Mouse (Mus musculus): ENCODE measurements around the gene Gdf1.

The Gdf1 gene

DNA sequence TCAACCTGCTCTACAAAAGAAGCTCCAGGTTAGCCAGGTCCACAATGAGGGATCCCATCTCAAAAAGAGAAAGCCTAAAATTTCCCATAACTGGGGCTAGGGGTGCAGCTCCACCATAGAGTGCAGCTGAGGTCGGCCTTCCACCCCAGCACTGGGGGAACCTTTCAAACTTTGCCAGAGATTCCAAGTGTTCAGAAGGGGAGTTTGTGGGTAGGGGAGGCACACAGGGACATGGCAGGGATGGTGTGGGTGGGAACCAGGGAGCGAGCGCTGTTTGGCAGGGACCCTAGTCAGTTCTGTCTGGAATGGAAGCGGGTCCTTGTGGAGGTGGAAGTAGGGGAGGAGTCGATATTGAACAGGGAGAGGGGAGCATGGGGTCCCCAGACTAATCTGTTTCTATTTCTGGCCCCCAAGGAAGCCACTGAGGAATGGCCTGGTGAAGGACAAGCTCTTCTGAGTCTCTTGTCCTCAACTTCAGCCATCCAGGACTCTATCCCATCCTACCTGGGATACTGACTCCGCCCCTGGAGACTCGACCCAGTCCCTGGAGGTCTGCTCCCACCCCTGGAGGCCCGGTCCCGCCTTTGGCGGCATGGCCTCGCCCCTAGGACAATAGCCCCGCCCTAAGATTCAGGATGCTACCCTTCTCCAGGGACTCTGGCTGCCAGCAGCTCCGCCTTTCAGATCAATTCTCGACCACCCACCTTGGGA is at the start of gene Gdf1:
Gene Gdf1 (plus strand): TSS at position 694 of the 711 bp plus-strand sequence.
- peak; percentile 55 for DNase-seq

DNA sequence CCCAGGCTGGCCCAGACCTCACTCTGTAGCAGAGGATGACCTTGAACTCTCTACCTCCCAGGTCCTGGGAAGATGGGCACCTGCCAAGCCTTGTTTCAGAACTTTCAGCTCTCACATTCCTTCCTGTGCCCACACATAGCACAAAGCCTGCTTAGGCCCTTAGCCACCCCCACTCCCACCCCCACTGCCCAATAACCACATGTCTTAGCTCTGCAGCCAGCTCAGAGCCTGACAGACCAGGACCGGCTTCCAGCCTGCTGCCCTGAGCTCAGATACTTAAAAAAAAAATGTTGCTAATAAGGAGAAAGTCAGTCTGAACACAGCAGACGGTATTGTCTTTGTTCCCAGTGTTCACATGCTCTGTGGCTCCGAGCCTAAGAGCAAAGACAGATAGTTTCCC is 48.6 kb upstream of the Gdf1 start:
- no peak for DNase-seq

DNA sequence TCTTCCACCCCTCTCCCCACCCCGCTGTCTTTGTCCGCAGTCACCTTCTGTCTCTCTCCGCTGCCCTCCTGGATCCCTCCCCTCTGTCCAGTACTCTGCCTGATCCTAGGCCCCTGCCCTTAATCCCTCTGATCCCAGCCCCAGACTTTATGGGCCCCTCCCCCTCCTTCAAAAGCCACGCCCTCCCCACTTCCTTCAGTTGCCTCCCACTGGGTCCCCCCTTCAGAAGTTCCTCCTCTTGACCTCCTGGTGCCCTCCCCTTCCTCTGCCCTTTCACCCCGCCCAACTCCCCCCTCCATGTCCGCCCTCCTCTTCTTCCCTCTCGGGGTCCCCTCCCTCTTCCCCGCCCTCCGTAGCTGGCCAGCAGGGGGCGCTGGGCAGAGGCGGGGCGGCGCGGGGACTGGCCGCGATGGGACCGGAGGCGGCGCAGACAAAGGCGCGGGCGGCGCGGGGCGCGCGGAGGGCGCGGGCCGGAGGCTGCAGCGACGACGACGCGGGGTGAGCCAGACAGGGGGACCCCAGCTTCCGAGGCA is 46.9 kb upstream of the Gdf1 start, which contains the start of gene Homer3:
Gene Homer3 (plus strand): TSS at position 225 of the 533 bp plus-strand sequence.
- DNase-seq, result peak; percentile 60

DNA sequence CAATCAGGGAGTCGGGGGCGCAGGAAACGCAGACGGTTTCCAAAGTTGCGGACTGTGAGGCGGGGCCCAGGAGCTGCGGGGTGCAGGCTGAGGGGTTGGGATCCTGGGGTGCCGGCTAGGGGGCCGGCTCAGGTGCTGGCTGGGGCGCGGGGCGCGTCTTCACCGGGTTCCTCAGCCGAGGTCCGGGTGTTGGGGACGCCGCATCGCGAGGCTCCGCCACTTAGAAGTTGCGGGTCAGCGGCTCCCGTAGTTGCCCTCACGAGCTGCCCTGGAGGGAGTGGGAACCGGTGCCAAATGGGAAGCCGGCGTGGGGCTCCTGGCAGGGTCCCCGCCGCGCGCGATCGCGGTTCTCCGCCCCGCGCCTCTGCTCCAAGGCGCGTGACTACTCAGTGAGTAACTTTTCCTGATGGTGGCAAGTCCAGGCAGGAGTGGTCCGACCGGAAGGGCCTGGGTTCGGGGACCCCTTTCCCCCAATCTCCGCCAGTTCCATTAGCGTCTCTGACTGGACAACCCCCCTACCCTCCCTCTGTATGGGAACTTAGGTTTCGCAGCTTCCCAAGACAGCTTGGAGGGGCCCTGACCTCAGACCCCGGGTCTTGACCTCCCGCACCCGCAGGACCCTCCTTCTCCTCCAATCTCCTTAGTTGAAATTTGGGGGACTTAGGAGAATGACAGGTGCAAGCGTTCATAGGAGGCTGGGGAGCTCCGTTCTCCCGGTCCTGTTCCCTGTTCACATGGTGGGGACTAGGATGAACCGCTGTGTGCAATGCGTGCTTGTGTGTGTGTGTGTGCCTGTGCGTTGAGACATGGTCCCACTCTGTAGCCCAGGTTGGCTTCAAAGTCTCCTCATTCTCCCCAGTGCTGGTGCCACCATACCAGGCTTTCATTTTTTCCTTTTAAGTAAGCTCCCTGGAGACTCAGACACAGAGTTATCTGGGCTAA is 46.2 kb upstream of the Gdf1 start:
- no peak for DNase-seq

DNA sequence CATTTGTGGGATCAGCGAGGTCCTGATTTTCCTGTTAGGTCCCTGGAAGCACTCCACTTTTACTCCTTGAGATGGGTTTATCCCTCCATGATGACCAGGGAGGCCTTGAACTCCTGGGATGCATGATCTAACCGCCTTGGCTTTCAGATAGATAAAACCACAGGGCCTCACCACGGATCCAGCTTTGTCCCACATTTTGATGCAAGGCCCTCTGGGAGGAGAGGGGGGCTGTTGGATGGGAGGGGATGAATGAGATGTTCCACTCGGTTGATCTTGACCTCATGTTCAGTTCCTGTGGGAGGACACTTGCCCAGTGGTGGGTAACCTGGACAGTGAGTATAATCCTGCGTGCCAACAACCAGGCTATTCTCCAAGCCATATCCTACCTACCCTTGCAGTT is 45.2 kb upstream of the Gdf1 start:
- DNase-seq, result no peak

DNA sequence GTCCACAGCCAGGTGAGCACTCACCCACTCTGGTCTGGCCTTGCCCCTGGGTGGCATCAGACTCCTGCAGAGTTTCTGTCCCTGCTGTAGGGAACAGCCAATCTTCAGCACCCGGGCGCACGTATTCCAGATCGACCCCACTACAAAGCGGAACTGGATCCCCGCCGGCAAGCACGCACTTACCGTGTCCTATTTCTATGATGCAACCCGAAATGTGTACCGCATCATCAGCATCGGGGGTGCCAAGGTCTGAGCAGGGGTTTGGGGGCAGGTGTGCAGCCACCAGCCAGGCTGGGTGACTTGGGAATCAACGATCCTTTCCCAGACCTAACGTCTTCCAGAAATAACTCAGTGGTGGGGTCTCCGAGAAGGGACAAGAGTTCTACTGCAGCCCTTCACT is 44.3 kb upstream of the Gdf1 start:
- no peak for DNase-seq

DNA sequence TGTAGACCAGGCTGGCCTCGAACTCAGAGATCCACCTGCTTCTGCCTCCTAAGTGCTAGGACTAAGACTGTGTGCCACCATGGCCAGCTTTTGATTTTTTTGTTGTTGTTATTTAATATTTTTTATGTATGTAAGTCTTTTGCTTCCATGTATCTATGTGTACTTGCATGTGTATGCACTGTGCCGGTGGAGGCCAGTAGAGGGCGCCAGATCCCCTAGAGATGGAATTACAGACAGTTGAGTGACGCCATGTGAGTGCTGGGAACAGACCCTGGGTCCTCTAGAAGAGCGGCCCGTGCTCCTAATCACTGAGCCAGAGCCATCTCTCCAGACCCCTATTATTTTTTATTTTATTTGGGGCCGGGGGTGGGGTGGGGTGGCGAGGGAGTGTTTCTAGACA is 42.9 kb upstream of the Gdf1 start:
- no peak for DNase-seq

DNA sequence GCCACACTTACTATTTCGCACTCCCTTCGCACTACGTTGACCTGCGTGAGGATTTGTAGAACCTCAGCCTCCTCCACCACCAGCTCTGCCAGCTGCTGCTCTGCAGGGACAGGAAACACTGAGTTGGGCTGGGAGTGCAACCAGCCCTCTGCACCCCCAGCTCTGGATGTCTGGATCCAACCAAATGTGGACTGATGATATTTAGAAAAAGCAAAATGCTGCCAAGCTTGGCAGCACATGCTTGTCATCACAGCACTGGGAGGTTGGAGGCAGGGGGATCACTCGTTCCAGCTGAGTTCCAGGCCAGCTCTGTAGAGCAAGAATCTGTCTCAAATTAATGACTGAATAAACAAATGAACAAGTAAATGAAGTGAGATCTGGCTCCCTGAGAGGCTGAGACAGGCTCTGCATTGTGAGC is 35.6 kb upstream of the Gdf1 start:
- no peak for DNase-seq

DNA sequence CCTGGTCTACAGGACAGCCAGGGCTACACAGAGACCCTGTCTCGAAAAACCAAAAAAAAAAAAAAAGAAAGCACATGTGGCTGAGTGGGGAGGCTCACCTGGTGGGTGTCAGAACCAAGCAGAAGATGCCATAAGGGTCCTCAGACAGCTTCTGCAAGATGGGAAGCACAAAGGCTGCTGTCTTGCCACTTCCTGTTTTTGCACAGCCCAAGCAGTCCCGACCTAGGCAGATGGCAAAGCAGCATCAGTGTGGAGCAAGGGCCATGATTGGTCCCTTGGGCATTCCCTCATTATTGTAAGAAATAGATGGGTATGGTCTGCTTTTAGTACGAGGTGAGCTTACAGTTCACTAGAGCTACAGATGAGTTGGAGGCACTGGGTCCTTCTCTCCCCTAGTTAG is 28.7 kb upstream of the Gdf1 start:
- no peak for DNase-seq

DNA sequence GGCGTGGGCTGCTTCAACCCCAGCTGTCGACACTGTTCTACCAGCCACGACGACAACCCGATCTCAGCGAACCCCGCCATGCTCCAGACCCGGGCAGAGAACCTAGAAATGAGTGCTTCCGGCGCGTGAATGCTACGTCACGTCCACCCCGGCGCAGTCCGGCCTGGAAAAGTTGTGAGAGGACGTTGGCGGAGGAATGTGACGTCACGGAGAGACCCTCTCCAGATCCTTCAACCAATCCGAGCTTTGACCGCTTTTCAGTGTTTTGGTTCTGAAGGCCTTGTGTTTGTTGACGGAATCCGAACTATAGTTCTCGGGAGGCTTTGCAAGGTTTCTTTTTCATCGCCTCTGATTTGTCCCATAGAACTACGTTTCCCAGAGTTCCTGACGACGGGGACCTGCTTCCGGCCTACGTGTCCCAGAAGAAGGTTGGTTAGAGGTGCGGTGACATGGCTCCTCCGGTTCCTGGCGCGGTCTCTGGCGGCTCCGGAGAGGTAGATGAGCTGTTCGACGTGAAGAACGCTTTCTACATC is 27.2 kb upstream of the Gdf1 start, which contains the start of the genes Ddx49 and Cope:
Gene Ddx49 (minus strand): TSS at position 132 of the 533 bp plus-strand sequence.
Gene Cope (plus strand): TSS at position 161 of the 533 bp plus-strand sequence.
- DNase-seq, result peak; percentile 91

DNA sequence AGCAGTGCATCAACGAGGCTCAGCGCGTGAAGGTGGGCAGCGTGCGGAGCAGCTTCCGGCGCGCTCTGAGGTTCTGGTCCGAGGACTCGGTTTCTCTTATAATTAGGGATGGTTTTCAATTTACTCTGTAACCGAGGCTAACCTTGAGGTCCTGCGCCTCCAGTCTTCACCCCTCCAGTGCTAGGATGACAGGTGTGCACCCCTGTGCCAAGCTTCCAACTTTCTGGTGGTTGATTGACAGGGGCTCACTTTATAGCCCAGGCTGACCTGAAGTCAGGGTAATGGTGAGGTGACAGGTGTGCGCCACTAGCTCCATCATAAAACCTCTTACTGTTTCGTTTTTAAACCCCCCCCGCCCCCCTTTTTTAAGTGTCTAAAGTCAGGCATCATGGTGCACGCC is 26.7 kb upstream of the Gdf1 start:
- DNase-seq, result no peak

DNA sequence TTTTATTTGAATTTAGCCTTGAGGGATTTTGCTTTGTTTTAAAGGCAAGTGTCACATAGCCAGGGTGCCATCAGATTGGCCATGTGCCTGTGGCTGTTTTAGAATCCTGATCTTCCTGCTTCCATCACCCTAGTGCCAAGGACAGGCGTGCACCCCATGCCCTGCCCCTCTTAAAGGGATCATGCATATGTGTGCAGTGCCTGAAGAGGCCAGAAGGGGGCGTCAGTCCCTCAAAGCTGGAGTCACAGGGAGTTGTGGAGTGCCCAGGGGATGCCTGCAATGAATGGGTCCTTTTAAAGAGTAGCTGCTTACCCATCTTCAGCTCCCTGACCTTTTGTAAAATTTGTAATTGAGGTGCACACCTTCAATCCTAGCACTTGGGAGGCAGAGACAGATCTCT is 20.3 kb upstream of the Gdf1 start:
- no peak for DNase-seq

DNA sequence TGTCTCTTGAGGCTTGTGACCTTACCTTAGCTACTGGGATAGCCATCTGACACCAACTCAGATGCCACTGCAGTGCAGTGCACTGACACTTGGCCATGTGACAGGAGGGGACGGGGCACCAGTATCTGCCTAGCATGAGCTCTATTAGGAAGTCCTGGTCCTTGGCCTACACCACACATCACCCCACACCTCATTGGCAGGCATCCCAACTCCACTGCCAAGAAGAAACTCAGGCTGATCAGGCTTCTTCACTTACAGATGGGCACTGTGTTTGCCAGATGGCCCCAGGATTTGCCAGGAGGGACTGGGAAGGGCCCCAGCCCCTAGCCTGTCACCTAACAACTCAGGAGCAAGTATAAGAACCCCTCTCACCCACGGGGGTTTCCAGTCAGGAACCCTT is 16.2 kb upstream of the Gdf1 start:
- DNase-seq, result peak; percentile 66

DNA sequence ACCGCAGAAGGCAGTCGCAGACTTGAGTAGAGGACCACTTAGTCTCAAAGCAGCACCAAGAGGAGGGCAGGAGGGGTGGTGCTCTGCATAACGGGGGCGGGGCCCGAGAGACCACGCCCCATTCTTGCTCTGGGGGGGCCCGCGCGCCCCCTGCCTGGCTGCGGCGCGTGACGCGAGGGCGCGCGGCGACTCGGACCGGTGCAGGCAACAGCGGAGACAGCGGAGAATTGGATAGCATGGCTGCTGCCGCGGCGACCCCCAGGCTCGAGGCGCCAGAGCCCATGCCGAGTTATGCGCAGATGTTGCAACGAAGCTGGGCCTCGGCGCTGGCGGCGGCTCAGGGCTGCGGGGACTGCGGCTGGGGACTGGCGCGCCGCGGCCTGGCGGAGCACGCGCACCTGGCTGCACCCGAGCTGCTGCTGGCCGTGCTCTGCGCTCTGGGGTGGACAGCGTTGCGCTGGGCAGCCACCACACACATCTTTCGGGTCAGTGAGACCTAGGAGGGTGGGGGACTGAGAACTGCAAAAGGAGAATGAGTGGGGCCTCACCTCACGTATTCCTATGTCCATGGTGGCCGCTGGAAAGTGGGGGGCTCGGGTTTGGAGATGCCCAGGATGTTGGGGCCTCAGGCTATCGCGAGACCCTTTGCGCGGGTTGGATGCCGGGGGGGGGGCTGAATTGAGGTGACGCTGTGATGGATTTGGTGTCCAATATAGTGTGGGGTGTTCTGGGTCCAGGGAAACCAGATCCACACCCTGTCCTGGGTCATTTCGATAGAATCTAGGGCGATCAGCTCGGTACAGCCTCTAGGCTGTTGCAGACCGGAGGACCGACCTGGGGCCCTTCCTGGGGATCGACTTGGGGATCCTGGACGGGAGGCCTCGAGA is 13.8 kb upstream of the Gdf1 start, which contains the start of gene Cers1:
Gene Cers1 (plus strand): TSS at position 152 of the 887 bp plus-strand sequence.
- DNase-seq, result peak; percentile 81

DNA sequence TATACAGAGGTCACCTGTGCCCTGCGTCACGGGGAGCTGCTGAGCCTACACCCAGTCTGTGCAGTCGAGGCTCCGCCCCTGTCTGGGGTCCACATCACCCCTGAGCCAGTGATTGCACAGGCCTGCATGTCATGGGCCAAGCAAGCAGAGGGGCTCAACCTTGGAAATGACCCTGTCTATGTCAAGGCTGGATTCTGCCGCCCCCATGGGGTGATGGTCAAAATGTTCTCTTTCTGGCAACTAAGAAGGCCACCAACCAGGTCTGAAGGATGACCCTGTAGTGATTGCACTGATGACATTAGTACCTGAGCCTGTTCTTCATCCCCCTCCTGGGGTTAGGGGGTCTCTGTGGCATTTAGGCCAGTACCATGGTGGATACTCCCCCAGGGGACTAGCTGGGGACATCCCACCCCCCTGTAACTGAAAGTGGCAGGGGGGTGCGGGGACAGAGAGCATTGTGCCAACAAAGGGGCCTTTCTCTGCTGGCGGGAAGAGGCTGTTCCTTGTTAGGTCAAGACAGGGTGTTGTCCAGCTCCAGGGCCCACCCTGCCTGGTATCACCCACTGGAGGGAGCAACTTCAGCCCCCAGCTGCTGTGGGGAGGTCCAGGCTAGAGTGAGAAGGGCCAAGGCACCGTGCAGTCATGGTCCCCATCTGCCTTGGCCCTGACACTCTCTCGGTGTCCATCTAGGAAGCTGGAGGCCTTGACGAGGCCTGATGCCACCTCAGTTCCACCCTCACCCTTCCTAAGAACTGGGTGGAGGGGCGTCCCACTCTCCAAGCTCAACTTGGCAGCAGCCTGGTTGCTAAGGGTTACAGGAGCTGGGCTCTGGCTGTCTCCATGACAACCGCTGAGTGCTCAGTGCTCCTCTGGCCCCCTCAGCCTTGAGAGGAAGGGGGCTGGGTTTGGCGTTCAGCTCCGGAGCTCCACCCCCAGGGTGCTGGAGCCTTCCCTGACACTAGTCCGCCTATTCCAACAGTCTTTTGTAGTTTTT is 12.8 kb upstream of the Gdf1 start:
- peak; percentile 69 for DNase-seq

DNA sequence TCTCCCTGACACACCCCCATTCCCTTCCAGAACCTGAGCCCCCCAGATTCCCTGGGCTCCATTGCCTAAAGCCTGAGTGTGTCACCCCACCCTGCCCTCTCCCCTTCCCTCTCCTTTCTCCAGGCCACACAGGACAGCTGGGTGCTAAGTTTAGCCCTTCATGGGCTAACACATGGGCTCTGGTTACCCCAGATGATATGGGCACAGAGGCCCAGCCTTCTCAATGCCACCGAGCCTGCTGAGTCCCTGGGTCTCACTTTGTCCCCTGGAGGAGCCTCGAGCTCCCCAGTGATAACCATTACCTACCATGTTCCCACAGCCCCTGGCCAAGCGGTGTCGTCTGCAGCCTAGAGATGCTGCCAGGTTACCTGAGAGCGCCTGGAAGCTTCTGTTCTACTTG is 11.7 kb upstream of the Gdf1 start:
- DNase-seq, result no peak

DNA sequence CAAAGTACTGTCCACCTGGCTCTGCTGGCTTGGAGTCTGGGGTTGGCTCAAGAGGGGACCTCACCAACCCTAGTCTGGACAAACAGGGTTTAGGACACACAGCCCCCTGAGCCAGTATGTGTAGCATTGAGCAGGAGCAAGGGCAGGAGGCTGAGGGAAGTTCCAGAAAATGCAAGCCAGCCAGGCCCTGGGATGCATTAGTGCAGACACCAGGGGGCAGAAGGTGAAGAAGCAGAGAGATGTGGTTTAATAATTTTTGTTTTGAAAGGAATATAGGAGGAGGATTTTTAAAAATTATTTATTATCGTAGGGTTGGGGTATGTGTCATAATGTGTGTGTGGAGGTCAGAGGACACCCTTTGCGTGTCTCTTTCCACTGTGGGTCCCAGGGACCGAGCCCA is 5.9 kb upstream of the Gdf1 start:
- no peak for DNase-seq

DNA sequence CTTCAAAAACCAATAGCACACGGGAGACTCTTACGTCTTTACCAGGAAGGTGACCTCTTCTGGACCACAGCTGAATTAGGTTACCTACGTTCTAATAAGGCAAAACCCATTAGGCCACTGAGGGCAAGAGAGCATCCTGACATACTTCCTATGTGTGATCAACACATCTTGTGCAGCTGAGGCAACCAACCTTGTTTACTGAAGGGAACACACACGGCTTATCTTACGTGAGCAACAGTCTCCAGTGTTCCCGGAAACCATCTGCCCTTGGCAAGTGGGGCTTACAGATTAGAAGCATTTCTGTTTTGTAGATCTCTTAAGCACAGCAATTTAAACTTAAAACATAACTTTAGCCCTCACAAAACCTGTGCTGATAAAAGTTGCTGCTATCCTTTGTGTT is 2.1 kb upstream of the Gdf1 start:
- no peak for DNase-seq

DNA sequence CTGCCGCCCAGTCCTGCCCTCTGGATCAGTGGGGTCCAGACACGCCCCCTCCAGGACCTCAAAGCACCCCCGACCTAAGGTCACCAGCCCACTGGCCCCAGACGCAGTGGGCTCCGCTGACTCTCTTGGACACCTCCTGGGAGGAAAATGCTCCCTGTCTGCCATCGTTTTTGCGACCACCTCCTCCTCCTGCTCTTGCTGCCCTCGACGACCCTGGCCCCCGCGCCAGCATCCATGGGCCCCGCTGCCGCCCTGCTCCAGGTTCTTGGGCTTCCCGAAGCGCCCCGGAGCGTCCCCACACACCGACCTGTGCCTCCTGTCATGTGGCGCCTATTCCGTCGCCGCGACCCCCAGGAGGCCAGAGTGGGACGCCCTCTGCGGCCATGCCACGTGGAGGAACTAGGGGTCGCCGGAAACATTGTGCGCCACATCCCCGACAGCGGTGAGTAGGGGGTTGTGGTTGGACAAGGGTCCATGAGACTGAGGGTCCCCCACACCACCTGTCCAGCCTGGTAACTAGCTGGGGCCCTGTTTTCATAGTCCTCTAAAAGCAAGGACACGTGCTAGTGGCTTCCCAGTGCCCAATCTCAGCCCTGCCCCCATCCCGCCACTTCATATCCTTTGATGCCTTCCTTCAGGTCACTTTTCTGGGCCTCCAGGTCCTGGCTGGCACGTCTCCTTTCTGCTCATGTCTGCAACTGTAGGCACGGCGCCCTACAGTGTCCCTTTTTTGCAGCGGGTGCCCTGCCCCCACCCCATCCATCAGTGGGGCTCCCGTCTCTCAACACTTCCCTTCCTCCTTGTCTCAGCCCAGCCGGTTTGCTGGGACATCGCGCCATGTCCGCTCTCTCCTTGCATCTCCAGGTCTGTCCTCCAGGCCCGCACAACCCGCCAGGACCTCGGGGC is 471 bp downstream of the Gdf1 start:
- peak; percentile 52 for DNase-seq
